Mouse (Mus musculus): ENCODE measurements around the gene Fam76b.

GRCm38 (mm10) chr9:13889657-13890056 lies 62.1 kb downstream of the Fam76b start:
- TF ChIP-seq GATA1 (IDR thresholded peaks at IDR 0.05; ENCODE audit: low read length) (no peak), TAL1 (IDR thresholded peaks at IDR 0.05; ENCODE audit: low read length) (no peak)

Measured in erythroblast, embryonic 14.5 days (primary cell).